Mouse (Mus musculus): ENCODE data around the gene Naxd. TPM values are rescaled to one million over a fixed set of nuclear protein-coding genes. Genes with fewer than 3 reads are reported as not detected.
"Not testable (repeated sequence)": the region's sequence is repeated elsewhere in the genome, so short reads cannot be mapped to it uniquely, and the experiment has no call there.

The Naxd gene
- total RNA-seq (2021): 10 to 100 TPM; 55.5 to 58.7 TPM
- long read RNA-seq, experiment 1, transcript Naxd-202 (10 exons, 1,307 nt): major isoform, 44 of 68 reads
- long read RNA-seq, experiment 1, transcript Naxd-201 (10 exons, 1,359 nt): minor isoform, 15 of 68 reads
- long read RNA-seq, experiment 1, partial matches to known transcripts: 2 of 68 reads
- long read RNA-seq, experiment 1, other reads (novel, unspliced or antisense): 6 of 68 reads
- long read RNA-seq, experiment 2, transcript Naxd-202 (10 exons, 1,307 nt): major isoform, 51 of 93 reads
- long read RNA-seq, experiment 2, transcript Naxd-201 (10 exons, 1,359 nt): minor isoform, 24 of 93 reads
- long read RNA-seq, experiment 2, partial matches to known transcripts: 7 of 93 reads
- long read RNA-seq, experiment 2, other reads (novel, unspliced or antisense): 8 of 93 reads

DNA sequence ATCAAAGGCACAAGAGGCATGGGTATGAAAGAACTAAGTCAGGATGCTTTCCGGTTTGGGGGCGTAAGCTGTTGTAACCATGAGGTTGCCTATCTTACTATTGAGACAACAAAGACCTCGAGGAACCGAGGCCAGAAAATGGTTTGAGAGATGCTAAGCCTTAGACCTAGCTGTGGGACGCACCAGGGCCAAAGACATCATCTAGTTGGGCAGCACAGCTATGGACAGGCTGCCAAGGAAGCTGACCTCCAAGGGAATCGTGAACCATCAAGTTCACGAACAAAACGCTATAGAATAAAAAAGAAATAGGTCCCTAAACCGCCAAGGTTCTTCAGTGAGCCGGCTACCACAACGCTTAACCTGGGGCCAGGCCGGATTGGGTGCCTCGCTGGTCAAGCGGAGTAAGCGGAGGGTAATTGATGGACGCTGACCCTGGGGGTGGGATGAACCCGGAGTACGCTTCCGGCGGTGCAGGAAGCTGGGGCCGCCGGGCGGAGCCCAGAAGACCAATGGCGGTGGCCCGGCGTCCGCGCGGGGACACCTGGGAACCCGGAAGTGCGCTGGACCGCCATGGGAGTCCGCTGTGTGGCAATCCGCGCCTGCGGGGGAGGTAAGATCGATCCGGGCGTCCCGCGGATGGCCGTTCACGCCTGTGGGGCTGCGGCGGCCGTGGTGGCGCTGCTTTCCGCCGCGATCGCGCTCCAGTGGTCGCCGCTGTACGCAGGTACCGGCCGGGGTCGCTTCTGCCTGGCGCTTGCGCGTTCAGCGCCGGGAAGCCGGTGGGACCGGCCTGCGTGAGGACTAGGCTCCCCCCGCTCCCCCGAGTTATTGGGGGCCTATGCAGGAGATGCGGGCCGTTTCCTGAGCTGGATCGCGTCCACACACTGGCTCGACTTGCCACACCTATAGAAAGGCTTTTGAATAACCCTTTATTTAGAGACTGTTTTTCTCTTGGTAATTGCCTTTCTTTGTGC lies at the start of gene Naxd:
Naxd (plus strand) TSS at position 490 of the 974 bp plus-strand sequence.
- DNase-seq (ENCODE audit: low spot score in 2 of 2): peak; percentile 86 to 90

DNA sequence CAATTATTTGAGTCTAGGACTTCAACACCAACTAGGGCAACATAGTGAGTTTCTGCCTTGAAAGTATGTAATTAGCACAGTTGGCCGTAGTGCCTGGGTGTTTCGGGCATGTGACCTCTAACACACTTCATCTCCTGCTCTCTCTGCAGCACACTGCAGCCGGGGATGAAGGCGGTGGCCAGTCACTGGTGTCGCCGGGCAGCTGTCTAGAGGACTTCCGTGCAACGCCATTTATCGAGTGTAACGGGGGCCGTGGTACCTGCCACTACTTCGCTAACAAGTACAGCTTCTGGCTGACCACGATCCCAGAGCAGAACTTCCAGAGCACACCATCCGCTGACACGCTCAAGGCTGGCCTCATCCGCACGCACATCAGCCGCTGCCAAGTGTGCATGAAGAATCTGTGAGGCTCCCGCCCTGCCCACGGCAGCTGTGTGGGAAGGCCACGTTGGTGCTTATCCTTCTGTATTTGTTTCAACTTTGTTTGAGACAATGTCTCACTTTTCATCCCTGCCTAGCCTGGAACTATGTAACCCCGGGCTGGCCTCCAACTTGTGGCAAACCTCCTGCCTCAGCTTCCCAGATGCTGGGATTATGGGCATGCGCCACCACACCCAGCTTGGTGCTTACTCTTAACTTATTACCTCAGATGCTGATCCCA lies 49.3 kb upstream of the Naxd start:
- no peak for DNase-seq (ENCODE audit: low spot score in 2 of 2)

DNA sequence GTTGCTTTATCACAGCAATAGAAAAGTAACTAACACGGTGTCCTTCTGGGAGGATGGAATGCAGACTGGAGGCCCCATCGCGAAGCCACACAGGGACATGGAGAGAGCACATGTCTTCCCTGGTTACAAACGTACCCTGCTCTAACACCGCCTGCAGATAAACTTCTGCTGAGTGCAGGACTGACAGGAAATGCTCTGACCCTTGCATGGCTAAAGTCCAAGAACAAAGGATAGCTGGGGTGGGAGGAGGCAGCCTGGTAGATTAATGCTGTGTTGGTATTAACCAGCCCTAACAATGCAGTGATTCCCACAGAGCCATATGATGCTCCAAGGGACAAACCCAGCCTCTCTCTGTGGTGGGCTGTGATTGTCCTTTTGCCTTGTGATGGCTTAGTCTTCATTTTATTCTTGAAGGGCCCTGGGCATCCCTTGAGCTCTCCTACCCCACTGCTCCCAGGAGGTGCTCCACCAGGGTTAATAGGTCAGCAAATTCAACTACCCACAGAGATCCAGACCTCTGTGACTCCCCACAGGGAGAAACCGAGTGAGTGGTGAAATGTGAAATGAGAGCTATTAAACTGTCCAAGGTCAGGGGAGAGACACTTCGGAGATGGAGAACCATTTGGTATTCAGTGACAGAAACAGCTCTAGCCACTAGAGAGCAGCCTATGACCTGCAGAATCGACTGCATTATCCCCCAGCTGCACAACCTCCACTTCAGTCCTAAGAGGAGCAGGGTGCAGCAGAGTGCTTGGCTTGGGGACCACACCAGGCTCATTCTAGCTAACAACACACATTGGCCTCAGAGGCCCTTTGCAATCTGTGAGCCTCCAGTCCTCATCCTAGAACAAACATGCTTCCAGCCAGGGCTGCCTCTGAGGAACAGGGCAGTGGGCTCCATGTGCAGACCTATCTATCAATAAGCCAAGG lies 46.9 kb upstream of the Naxd start:
- peak; percentile 27 to 42 for DNase-seq (ENCODE audit: low spot score in 2 of 2)

DNA sequence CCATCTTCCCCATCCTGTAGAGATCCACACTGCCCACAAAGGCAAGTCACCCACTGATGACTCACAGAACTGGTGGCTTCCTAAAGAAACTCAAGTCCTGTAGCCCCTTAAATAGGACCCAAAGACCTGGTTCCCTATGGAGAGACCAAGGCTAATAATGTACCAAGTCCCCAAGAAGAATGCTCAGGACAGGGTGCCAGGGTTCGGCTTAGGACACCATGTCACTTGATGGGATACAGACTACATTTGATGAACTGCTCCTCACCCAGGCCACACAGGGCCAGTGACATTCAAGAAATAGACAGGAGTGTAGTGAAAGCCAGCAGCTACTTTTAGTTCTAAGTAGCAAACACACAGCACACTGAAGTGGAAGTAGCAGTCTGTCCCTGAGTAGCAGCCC lies 45.2 kb upstream of the Naxd start:
- no peak for DNase-seq (ENCODE audit: low spot score in 2 of 2)

DNA sequence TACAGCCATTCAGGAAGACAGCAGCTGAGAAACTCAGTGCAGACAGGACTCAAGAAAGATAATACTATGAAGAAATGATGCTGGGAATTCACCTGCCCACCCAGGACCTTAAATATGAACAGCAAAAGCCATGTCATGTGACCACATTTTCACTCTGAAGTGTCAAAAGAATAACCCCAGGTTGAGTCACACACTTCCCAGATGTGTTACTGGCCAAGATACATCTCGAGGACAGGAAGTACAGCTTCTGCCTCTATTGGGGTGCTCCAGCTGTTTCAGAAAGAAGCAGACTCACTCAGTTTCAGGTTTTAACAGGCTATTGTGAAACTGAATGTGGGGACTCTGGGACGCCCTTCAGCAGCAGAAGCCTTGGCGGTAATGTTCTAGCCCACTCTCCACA lies 44.7 kb upstream of the Naxd start:
- no peak for DNase-seq (ENCODE audit: low spot score in 2 of 2)

DNA sequence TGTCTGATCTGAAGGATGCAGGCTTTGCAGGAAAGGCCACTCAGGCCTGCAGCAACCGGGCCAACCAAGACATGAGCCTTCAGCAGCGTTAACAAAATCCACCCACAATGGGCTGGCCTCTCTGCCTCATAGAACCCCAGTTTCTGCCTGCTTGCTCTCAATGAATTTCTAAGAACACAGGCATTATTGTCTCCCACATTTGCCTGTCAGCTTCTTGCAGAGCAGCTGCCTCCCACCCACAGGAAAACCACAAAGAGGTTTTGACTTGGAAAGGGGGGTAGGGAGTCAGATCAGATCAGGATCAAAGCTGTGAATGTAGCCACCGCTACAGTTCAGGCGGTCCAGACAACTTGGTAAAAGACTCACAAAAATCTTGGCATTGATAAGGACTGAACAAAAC lies 44.3 kb upstream of the Naxd start:
- no peak for DNase-seq (ENCODE audit: low spot score in 2 of 2)

DNA sequence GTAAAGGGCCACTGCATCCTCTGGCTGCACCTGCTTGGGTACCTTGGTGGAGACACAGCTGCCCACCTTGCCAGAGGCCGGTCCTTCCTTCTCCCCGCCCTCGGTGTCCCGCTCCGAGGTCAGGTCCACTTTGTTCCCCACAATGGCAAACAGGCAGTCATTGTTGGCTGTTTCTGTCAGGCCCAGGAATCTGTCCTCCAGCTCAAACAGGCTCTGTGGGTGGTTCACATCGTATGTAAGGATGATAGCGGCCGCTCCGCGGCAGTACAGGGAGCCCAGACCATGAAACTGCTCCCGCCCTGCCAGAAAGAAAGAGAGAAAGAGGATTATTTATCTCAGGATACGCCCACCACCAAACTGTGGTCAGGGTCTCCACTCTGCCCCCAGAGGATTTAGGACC lies 43.1 kb upstream of the Naxd start:
- DNase-seq (ENCODE audit: low spot score in 2 of 2): no peak

DNA sequence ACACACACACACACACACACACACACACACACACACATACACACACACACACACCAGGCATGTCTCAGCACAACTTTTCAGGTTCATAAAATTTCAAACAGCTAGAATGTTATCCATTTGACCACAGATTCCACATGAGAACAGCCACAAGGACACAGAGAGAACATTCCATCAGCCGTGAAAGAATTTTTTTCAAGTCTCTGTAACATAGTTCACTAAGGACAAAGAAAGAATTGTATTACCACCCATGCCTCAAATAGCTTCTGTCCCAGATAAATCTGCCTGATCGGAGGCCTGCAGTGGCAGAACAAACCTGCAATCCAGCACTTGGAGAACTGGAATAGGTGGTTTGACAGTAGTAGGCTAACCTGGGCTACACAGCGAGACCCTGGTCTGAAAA lies 40.0 kb upstream of the Naxd start:
- no peak for DNase-seq (ENCODE audit: low spot score in 2 of 2)

DNA sequence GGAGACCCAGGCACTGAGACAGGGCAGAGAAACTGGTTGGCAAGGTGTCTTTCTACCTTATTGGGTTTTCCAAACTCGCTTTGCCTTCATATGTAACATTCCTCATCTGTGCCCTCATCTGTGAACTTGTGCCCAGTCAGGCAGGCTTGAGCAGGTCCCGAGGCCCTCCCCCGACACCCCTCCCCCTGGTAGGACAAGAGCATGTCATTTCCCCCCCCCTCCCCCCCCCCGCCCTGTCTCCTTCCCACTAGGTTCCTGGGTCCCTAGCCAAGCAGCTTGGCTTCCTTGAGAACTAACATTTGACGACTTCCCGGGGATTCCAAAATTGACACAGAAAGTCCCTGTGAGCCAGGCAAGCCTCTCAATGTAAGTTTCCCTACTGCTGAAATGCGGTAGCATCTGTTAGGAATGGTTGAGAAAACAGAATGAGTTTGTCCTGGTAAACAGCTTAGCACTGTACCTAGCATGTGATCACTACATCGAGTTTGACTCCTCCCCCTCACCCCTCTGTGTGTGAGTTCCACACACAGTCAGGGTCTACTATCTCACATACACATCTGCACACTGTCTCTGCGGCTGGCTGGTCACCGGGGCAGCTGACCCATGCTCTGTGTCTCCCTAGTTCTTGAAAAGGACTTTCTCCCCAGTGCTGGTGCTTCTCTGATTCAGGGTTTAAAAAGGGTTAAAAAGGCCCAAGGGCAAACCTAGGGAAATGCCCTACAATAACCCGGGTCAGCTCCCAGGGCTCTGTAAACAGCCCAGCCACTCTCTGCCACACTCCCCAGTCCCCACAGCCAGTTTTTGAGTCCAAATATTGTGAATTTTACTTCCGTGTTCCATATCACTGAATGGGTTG lies 39.1 kb upstream of the Naxd start:
- no peak for DNase-seq (ENCODE audit: low spot score in 2 of 2)

DNA sequence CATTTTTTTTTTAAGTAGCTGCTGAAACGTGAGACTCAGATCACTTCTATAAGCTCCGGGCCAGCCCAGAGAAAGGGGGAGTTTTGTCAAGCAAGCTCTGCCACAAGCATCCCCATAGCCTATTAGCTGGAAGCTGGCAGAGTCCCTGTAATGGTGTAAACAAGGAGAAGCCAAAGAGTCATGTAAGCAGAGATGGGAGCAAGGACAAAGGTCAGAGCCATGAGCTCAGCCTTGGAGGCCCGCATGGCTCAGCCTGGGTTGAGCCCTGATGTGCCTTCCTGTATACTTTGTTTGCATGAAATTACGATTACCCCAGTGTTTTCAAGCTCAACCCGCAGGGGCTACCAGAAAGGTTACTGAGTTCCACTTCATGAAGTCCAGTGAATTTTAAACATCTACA lies 38.3 kb upstream of the Naxd start:
- no peak for DNase-seq (ENCODE audit: low spot score in 2 of 2)

DNA sequence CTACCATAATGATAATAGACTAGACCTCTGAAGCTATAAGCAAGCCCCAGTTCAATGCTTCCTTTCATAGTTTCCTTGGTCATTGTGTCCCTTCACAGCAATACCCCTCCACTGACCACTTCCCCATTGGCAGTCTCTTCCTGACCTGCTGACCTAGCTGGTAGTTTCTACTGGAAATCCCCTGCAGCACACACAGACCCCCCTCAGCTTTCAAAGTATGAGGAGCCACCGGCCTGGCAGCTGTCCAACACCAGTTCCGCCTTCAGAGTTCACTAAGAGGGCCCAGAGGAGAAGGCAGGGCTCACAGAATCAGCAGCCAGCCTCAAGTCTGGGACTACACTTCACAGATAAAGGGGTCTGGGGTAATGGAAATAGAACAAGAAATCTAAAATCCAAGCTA lies 36.4 kb upstream of the Naxd start:
- DNase-seq (ENCODE audit: low spot score in 2 of 2): peak in 1 of 2 experiments; percentile 51

DNA sequence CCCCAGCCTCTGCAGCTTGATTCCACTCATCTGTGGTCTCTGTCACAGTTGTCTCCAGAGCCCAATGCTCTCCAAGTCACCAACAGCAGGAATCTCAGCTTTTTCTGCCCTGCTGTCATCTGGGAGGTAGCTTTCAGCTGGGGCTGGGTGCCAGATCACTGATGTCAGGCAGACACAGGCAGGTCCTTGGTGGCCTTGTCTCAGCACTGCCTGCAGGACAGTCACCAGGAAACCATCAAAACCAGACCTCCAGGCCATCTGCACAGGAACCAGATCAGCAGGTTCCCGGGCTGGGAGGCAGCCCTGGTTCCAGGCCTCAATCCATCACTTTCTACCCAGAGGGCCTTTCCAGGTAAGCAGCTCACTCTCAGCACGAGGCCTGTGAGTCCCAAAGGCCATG lies 35.5 kb upstream of the Naxd start:
- DNase-seq (ENCODE audit: low spot score in 2 of 2): no peak

DNA sequence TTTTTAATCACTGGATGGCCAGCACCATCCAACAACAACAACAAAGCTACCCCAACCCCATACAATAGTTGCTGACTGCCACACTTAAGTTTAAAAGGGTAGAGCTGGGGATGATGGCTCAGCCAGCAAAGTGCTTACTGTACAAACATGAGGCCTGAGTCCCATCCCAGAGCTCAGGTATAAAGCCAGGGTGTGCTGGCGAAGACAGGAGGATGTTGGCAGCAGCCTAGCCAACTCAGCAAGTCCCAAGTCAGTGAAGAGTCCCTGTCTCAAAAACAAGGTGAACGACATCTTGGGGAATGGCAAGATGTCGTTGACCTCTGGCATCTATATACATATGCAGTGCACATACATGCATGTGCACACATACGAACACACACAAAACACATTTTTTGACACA lies 34.7 kb upstream of the Naxd start:
- DNase-seq (ENCODE audit: low spot score in 2 of 2): no peak

DNA sequence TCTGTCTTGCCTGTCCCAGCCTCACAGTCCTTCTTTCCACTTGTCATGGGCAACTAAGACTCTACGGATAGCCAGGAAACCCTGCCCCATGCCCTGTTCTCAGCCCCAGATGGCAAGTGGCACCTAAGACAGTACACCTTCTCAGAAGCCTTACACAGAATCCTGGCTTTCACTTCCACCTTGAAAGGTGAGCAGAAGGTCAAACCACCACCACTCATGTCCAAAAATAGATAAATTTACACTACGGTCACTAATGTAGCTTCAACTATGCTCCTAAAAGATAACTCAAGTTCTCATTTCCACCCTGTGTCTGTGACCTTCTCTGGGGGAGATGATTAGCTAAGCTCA lies 33.8 kb upstream of the Naxd start:
- no peak for DNase-seq (ENCODE audit: low spot score in 2 of 2)

DNA sequence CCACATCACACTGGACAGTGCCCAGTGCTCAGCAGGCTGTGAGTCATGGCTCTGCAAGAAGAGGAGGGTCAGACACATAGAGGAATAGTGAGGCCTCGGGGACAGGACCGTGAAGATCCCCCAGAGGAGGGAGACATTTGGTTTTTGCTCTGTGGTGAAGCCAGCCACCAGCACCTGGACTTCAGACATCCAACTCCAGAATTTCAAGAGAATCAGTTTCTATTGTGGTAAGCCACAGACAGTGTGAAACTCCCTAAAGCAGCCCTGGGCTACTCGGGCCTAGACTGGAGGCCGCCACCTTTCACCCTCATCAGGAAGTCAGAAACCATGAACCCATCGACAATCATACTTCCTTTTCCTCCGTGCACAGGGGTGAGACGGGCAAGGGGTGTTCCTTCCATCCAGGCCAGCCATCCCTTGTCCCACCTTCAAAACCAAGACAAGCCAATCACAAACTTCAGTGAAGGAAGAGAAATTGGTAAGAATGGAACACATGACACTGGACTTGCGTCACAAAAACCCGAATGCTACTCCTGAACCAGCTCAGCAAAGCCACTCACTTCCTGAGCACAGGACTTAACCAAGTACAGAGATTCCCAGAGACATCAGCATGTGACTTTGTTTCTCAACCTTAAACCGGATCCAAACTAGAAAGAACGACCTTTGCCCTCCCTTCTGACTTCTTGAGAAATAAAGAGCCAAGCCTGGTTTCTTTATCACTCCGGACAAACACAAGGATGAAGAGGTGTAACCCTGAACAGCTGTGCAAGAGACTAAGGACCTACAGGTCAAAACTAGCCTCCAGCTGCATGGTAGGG lies 33.2 kb upstream of the Naxd start:
- DNase-seq (ENCODE audit: low spot score in 2 of 2): no peak

DNA sequence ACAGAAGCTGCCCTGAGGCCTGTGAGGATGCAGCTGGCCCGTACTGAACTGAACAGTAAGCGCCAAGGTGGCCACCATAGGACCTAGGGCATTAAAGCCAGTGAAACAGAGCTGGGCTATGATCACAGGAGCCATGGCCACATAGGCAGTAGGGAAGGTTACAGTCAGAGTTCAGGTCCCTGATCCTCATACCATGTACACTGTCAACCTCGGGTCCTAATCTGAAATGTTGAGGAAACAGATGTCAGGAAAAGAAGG lies 32.7 kb upstream of the Naxd start:
- no peak for DNase-seq (ENCODE audit: low spot score in 2 of 2)

DNA sequence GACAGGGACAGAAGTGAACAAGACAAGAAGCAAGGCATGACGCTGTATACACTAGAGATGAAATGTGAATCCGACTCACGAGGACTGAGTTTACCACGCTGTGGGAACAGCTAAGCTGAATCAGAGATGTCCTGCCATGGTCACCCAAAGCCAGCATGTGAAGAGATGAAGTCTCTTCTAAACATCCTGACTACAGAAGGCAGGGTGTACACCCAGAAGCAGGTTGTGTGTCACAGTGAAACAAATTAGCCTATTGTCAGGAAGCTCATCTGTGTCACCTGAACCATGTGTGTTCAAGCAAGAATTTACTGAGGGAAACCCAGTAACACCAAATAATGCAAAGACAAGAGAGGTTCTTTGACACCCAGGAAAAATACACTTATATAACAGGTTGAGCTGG lies 31.7 kb upstream of the Naxd start:
- DNase-seq (ENCODE audit: low spot score in 2 of 2): no peak

DNA sequence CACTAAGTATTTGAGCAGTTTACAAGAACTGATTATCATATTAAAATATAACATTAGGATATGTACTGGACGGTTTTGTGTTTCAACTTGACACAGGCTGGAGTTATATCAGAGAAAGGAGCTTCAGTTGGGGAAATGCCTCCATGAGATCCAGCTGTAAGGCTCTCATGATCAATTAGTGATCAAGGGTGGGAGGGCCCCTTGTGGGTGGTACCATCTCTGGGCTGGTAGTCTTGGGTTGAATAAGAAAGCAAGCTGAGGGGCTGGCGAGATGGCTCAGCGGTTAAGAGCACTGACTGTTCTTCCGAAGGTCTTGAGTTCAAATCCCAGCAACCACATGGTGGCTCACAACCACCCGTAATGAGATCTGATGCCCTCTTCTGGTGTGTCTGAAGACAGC lies 30.8 kb upstream of the Naxd start:
- DNase-seq (ENCODE audit: low spot score in 2 of 2): not testable (repeated sequence)

DNA sequence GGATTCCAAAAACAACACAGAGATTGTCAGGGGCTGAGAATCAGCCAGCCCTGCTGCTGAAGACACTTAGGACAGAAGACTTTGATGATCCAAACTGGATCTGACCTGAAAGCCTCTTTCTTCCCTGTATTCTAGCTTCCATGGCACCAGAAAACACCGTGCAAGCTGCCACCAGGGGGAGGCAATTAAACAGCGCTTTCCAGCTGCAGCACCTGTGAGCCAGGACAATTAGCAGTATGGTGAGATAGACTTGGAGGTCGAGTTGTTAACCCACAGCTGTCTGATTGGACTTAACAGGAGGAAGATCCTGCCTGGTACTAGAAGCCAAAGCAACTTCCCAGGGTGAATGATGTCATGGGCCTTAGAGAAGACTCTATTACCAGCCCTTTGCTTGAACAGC lies 28.2 kb upstream of the Naxd start:
- no peak for DNase-seq (ENCODE audit: low spot score in 2 of 2)

Measured in layer of hippocampus, postnatal 14 days (tissue).